Mouse (Mus musculus) cortical plate, adult 2 months (tissue): ENCODE results near the gene Olfr611.

Source experiments
- CTCF ChIP-seq: fragments of 200-500 bp; IDR thresholded peaks from 2 replicates; pipeline ENCODE4 v1.5.1; 2011; ENCODE audit warnings: mild to moderate bottlenecking, control low read depth, low read length; ENCODE audit not compliant: insufficient read depth; ENCODE audit errors: extremely low read depth
- POLR2A ChIP-seq: fragments of 200-500 bp; IDR thresholded peaks from 2 replicates; pipeline ENCODE4 v1.6.1; 2011; ENCODE audit warnings: mild to moderate bottlenecking, low read length, control low read depth; ENCODE audit not compliant: insufficient read depth; ENCODE audit errors: extremely low read depth

DNA sequence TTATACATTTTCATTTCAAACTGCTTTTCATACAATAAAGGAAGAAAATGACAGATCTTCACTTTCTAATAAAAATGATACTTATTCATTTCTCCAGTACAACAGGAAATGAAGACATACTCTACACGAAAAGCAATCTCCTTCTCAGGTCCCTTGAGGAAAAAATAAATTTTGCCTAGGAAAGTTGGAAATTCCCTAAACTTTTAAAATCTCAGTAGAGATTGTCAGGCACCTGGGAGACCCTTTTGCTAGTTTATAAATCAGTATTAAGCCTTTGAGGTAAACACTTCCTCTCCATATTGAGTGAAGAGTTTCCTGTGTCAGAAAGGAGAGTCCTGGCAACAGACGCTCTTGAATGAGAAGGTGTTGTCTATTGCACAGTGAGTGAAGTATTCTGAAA is 27.1 kb upstream of the Olfr611 start, which contains the start of gene Olfr613:
- TF ChIP-seq POLR2A (no peak), CTCF (no peak)
